8 mouse cellular contexts compared by ENCODE assay signal in the genomic region with DNA sequence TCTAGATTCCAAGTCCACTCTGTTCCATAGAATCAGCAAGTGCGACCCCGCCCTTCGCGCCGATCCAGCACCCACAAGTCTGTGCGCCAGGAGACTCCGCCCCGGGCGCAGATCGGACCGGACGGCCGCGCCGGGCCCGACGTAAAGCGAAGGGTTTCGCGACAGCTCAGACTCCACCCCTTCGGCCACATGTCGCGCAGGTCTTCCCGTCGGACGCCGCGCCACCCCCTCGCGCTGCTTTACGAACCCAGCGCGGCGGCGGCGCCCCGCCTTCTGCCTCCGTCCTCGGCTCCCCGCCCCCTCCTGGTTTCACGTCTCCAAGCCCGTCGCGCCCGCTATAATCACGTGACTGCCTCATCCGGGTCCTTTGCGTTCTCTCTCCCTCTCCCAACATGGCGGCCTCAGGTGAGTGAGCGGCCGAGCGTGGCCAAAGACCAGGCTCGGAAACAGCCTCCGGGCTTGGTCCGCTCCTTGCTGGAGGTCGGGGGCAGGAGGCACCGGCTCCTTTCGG. TPM values are rescaled to one million over a fixed set of nuclear protein-coding genes. Genes with fewer than 3 reads are reported as not detected.
DNase-seq lines count a peak whose midpoint lies in the region; ATAC-seq and TF ChIP-seq lines count a peak whose summit lies in the region.

Eif4b (plus strand) TSS at position 215 of the 511 bp plus-strand sequence.

- WGBS in embryonic facial prominence, embryonic 13.5 days, result under 1% methylated on average over 58 of the region's 58 CpGs
- under 1% methylated on average over 58 of the region's 58 CpGs for WGBS in kidney, adult 2 months
- under 1% methylated on average over 57 of the region's 58 CpGs for WGBS in limb, embryonic 12.5 days
- under 1% methylated on average over 58 of the region's 58 CpGs for WGBS in midbrain, embryonic 15.5 days
- under 1% methylated on average over 58 of the region's 58 CpGs for WGBS in spleen, adult 2 months

- H3K36me3 ChIP-seq in embryonic facial prominence, embryonic 13.5 days, result no peaks in the 10 kb centered on the region
- no peaks in the 10 kb centered on the region for H3K36me3 ChIP-seq in kidney, adult 2 months (ENCODE audit: control insufficient read depth, insufficient read depth, low read length)
- no peaks in the 10 kb centered on the region for H3K36me3 ChIP-seq in limb, embryonic 12.5 days
- H3K36me3 ChIP-seq in midbrain, embryonic 15.5 days (replicated peaks), result no peaks in the 10 kb centered on the region
- no peaks in the 10 kb centered on the region for H3K36me3 ChIP-seq in spleen, adult 2 months (ENCODE audit: control insufficient read depth, insufficient read depth, low read length)

- H3K27ac ChIP-seq in embryonic facial prominence, embryonic 13.5 days, result peak within 1 kb of the TSS; percentile 98
- H3K27ac ChIP-seq in kidney, adult 2 months (ENCODE audit: insufficient read depth, low read depth, low read length), result peak within 1 kb of the TSS; percentile 84
- H3K27ac ChIP-seq in limb, embryonic 12.5 days, result peak within 1 kb of the TSS; percentile 97
- H3K27ac ChIP-seq in midbrain, embryonic 15.5 days, result peak within 1 kb of the TSS; percentile 98
- peak within 1 kb of the TSS; percentile 92 for H3K27ac ChIP-seq in spleen, adult 2 months (ENCODE audit: insufficient read depth, low read length)

- ATAC-seq in embryonic facial prominence, embryonic 13.5 days (ENCODE audit: insufficient number of reproducible peaks, insufficient read depth, low FRiP score, low TSS enrichment, low read depth), result peak; percentile 88
- peak; percentile 89 for ATAC-seq in limb, embryonic 12.5 days (ENCODE audit: insufficient number of reproducible peaks, insufficient read depth, low FRiP score, low TSS enrichment, low read depth)
- peak; percentile 92 for ATAC-seq in midbrain, embryonic 15.5 days (replicated peaks)

- no peaks in the 10 kb centered on the region for H3K27me3 ChIP-seq in embryonic facial prominence, embryonic 13.5 days
- no peaks in the 10 kb centered on the region for H3K27me3 ChIP-seq in kidney, adult 2 months (replicated peaks; ENCODE audit: control insufficient read depth, insufficient read depth, low read length)
- no peaks in the 10 kb centered on the region; the same call in 1 of the 2 replicates for H3K27me3 ChIP-seq in limb, embryonic 12.5 days
- peaks cover 4% of the 10 kb centered on the region; the same call in 1 of the 2 replicates for H3K27me3 ChIP-seq in midbrain, embryonic 15.5 days (replicated peaks)
- H3K27me3 ChIP-seq in spleen, adult 2 months (ENCODE audit: control insufficient read depth, insufficient read depth, low read length), result no peaks in the 10 kb centered on the region

- H3K9ac ChIP-seq in embryonic facial prominence, embryonic 13.5 days, result peak within 1 kb of the TSS; percentile 99
- peak within 1 kb of the TSS; percentile 93 for H3K9ac ChIP-seq in limb, embryonic 12.5 days (replicated peaks)
- H3K9ac ChIP-seq in midbrain, embryonic 15.5 days, result peak within 1 kb of the TSS; percentile 94

- peak; percentile 100 for DNase-seq in 3134 (ENCODE audit: extremely low read depth, insufficient read length, low spot score)
- DNase-seq in adrenal gland, postnatal 36 days, result peak; percentile 99 to 100
- peak; percentile 99 for DNase-seq in heart, adult 18-20 months
- peak; percentile 100 for DNase-seq in kidney, adult 2 months
- DNase-seq in spleen, adult 2 months (ENCODE audit: low read depth in 1 of 2, low spot score in 2 of 2), result peak; percentile 98

- H3K4me3 ChIP-seq in embryonic facial prominence, embryonic 13.5 days, result peak within 1 kb of the TSS; percentile 95
- H3K4me3 ChIP-seq in kidney, adult 2 months (ENCODE audit: insufficient read depth, low read depth, low read length), result peak within 1 kb of the TSS; percentile 79
- peak within 1 kb of the TSS; percentile 89 for H3K4me3 ChIP-seq in limb, embryonic 12.5 days (replicated peaks)
- peak within 1 kb of the TSS; percentile 64 for H3K4me3 ChIP-seq in midbrain, embryonic 15.5 days
- peak within 1 kb of the TSS; percentile 91 for H3K4me3 ChIP-seq in spleen, adult 2 months (ENCODE audit: extremely low read depth, insufficient read depth, insufficient read length)

- TF ChIP-seq POLR2A in kidney, adult 2 months (IDR thresholded peaks at IDR 0.05; ENCODE audit: low read depth, low read length), result peak; percentile 2
- peak; percentile 55 for TF ChIP-seq POLR2A in spleen, adult 2 months (IDR thresholded peaks at IDR 0.05; ENCODE audit: low read depth, low read length)

- H3K9me3 ChIP-seq in embryonic facial prominence, embryonic 13.5 days, result no peaks in the 10 kb centered on the region
- H3K9me3 ChIP-seq in limb, embryonic 12.5 days, result no peaks in the 10 kb centered on the region
- H3K9me3 ChIP-seq in midbrain, embryonic 15.5 days, result no peaks in the 10 kb centered on the region

- peak within 1 kb of the TSS; percentile 88 for H3K4me2 ChIP-seq in embryonic facial prominence, embryonic 13.5 days
- H3K4me2 ChIP-seq in limb, embryonic 12.5 days, result peak within 1 kb of the TSS; percentile 89
- H3K4me2 ChIP-seq in midbrain, embryonic 15.5 days, result peak within 1 kb of the TSS; percentile 70

- H3K4me1 ChIP-seq in embryonic facial prominence, embryonic 13.5 days, result peaks cover 17% of the 10 kb centered on the region
- peaks cover 6% of the 10 kb centered on the region; the same call in 1 of the 2 replicates for H3K4me1 ChIP-seq in kidney, adult 2 months (ENCODE audit: control insufficient read depth, insufficient read depth, low read length)
- peaks cover 17% of the 10 kb centered on the region for H3K4me1 ChIP-seq in limb, embryonic 12.5 days (replicated peaks)
- H3K4me1 ChIP-seq in midbrain, embryonic 15.5 days, result peaks cover 27% of the 10 kb centered on the region
- H3K4me1 ChIP-seq in spleen, adult 2 months (ENCODE audit: control insufficient read depth, insufficient read depth, insufficient read length), result peaks cover 7% of the 10 kb centered on the region; the same call in 1 of the 2 replicates

- TF ChIP-seq CTCF in kidney, adult 2 months (conservative IDR thresholded peaks at IDR 0.05; ENCODE audit: insufficient read depth, insufficient read length, low read depth, low read length), result no peak
- no peak for TF ChIP-seq CTCF in spleen, adult 2 months (IDR thresholded peaks at IDR 0.05; ENCODE audit: extremely low read depth, insufficient read depth, insufficient read length, insufficient replicate concordance)

RNA-seq across cellular contexts. Expression of gene Eif4b, which starts in this region (rescaled TPM):
- 100 to 1,000 TPM; 225 to 261 TPM for total RNA-seq in adrenal gland, postnatal 36 days (2021)
- polyA plus RNA-seq in embryonic facial prominence, embryonic 13.5 days (2015; fragmentation: Nextera tagmentation; extraction: Ambion mirVana), result 120 and 129 TPM in 2 replicates
- total RNA-seq in heart, adult 18-20 months (2021), result 100 to 1,000 TPM; 151 to 167 TPM
- 92.1 and 124 TPM in 2 replicates for polyA plus RNA-seq in kidney, adult 2 months (2012; rRNA removed)
- polyA plus RNA-seq in limb, embryonic 12.5 days (2016; fragmentation: Nextera tagmentation; extraction: Ambion mirVana), result 121 and 124 TPM in 2 replicates
- 87.0 and 89.2 TPM in 2 replicates for polyA plus RNA-seq in midbrain, embryonic 15.5 days (2015; fragmentation: Nextera tagmentation; extraction: Ambion mirVana)
- 59.7 and 65.8 TPM in 2 replicates for polyA plus RNA-seq in spleen, adult 2 months (2012; rRNA removed)

Comparison
In these comparisons a context has a peak if more than half of its experiments do, and no peak if none do; other contexts are left out.
1. Peak in every context shown above with its lines: DNase-seq, ATAC-seq, H3K4me3 ChIP-seq and H3K27ac ChIP-seq.